Mouse (Mus musculus) midbrain, embryonic 13.5 days (tissue): Measurements from ENCODE around the gene Ak7. TPM values are rescaled to one million over a fixed set of nuclear protein-coding genes. Genes with fewer than 3 reads are reported as not detected.

Experiments used
- ATAC-seq: fragments of 200-750 bp; cut with Nextera tagmentation; 2 replicates; pipeline ENCODE4 v1.8.0; 2017; ENCODE audit warnings: mild to moderate bottlenecking, moderate TSS enrichment, moderate library complexity
- H3K27ac ChIP-seq: fragments of 300-500 bp; sonication (generic); 2 replicates; pipeline ENCODE4 v1.5.1; 2015; ENCODE audit warnings: inconsistent platforms, mild to moderate bottlenecking, moderate library complexity
- H3K27me3 ChIP-seq: fragments of 300-500 bp; sonication (generic); 2 replicates; pipeline ENCODE4 v1.6.1; 2015; ENCODE audit warnings: mild to moderate bottlenecking, inconsistent platforms
- H3K36me3 ChIP-seq: fragments of 300-500 bp; sonication (generic); 2 replicates; pipeline ENCODE4 v1.6.1; 2015; ENCODE audit warnings: mild to moderate bottlenecking, inconsistent platforms
- H3K4me1 ChIP-seq: fragments of 300-500 bp; sonication (generic); replicated peaks from 2 replicates; pipeline ENCODE4 v1.6.1; 2015; ENCODE audit warnings: inconsistent platforms
- H3K4me2 ChIP-seq: fragments of 300-500 bp; sonication (generic); replicated peaks from 2 replicates; pipeline ENCODE4 v1.6.1; 2015; ENCODE audit warnings: moderate library complexity, mild to moderate bottlenecking, inconsistent platforms
- H3K4me3 ChIP-seq: fragments of 300-500 bp; sonication (generic); replicated peaks from 2 replicates; pipeline ENCODE4 v1.5.1; 2015; ENCODE audit warnings: mild to moderate bottlenecking, inconsistent platforms
- H3K9ac ChIP-seq: fragments of 300-500 bp; sonication (generic); replicated peaks from 2 replicates; pipeline ENCODE4 v1.6.1; 2015; ENCODE audit warnings: mild to moderate bottlenecking, inconsistent platforms
- H3K9me3 ChIP-seq: fragments of 300-500 bp; sonication (generic); 2 replicates; pipeline ENCODE4 v1.6.1; 2016; ENCODE audit warnings: mild to moderate bottlenecking, inconsistent platforms
- WGBS: fragments of 180-500 bp; shearing (Covaris S2); methylation state at CpG from one replicate; pipeline ENCODE4 v1.1.7; 2015; 5-methylcytosine and 5-hydroxymethylcytosine counted together
- polyA plus RNA-seq: library from polyadenylated mRNA; unstranded; fragments of >200 nt; fragmentation: Nextera tagmentation; extraction: Ambion mirVana; gene quantifications from 2 replicates; pipeline ENCODE4 v1.2.1, GENCODE M21; 2015

Ak7 gene
- polyA plus RNA-seq, result 0.67 and 1.6 TPM in 2 replicates

DNA sequence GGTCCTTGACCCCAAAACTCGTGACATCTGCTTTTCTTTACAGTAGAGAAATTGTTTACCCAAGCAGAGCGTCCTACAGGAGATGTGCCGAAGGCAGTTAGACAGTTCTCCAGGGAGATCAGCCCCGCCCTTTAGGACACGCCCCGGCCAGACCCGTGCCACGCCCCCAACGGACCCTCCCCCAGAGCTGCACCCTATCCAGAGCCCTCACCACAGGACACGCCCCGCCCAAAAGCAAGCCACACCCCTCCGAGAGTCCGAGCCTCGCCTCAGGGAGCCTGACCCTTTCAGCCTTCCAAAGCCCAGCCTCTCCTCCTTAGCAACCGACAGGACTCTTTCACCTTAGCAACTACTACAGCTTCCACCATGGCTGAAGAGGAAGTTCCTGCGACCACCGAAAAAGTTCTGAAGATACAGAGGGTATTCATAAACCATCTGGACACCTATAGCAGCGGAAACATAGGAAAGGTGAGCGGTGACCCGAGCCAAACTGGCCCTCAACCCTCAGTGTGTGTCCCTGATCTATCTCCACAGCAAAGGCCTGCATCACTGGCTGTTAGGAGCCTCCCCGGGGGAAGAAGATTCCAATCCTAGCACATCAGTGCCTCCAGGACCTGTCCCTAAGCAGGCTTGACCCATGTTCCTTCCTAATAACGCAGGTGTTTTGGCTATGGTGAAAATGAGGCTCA, at the start of gene Ak7:
Gene Ak7, plus strand, starts transcription at position 178 of the 689 bp plus-strand sequence.
- peaks cover 10% of the 10 kb centered on the region for H3K36me3 ChIP-seq
- no peak within 1 kb of the TSS for H3K4me3 ChIP-seq
- 11% methylated on average over 22 of the region's 22 CpGs for WGBS
- H3K4me2 ChIP-seq, result 0 out of 2 replicates have a peak within 1 kb of the TSS, but pooled peaks have one; percentile 2
- peak; percentile 68 for ATAC-seq
- no peak within 1 kb of the TSS for H3K9ac ChIP-seq
- H3K9me3 ChIP-seq, result no peaks in the 10 kb centered on the region
- H3K27me3 ChIP-seq, result no peaks in the 10 kb centered on the region
- H3K27ac ChIP-seq, result no peak within 1 kb of the TSS
- peaks cover 8% of the 10 kb centered on the region; the same call in 1 of the 2 replicates for H3K4me1 ChIP-seq

DNA sequence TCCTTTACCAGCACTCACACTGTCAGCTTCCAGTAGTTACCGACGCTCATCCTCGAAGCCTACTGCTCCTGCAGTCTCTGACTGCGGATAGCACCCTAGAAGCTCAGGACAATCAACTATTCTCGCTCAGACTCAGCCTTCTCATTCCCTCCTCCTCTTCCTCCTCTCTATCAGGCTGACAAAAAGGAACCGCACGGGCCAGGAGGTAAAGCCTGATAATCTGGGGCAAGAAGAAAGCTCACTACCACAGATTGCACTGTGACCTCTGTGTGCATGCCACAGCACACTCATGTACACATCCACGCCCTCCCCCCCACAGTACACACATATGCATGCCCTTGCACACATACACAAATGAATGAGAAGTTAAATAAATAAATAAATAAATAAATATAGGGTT, 29.5 kb upstream of the Ak7 start:
- no peak for ATAC-seq
- Histone ChIP-seq H3K36me3 (peaks cover 27% of the 10 kb centered on the region), H3K9me3 (no peaks in the 10 kb centered on the region), H3K4me1 (0 out of 2 replicates have a peak, but pooled peaks cover 2% of the 10 kb centered on the region), H3K27ac (no peak overlapping the region), H3K4me2 (no peak overlapping the region), H3K27me3 (no peaks in the 10 kb centered on the region), H3K4me3 (no peak overlapping the region), H3K9ac (no peak overlapping the region)
- 94% methylated on average over 8 of the region's 8 CpGs for WGBS

DNA sequence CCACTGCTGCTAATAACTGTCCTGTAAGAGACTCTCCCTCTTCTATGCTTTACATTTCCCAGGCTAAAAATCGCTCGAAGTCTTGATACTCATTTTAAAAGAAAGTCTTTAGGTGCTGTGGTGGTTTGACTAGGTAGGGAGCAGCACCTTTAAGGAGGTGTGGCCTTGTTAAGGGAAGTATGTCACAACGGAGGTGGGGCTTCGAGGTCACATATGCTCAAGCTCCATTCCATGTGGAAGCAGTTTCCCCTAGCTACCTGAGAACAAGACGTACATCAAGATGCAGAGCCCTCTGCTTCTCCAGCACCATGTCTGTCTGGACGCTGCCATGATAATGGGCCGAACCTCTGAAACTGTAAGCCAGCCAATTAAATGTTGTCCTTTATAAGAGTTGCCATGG, 27.6 kb upstream of the Ak7 start:
- no peak for ATAC-seq
- no peaks in the 10 kb centered on the region for H3K9me3 ChIP-seq
- H3K36me3 ChIP-seq, result peaks cover 21% of the 10 kb centered on the region
- whole genome bisulfite sequencing, result 93% methylated on average over 7 of the region's 7 CpGs
- H3K9ac ChIP-seq, result no peak overlapping the region
- H3K27ac ChIP-seq, result no peak overlapping the region
- H3K4me2 ChIP-seq, result no peak overlapping the region
- H3K27me3 ChIP-seq, result no peaks in the 10 kb centered on the region
- peaks cover 15% of the 10 kb centered on the region for H3K4me1 ChIP-seq
- no peak overlapping the region for H3K4me3 ChIP-seq

DNA sequence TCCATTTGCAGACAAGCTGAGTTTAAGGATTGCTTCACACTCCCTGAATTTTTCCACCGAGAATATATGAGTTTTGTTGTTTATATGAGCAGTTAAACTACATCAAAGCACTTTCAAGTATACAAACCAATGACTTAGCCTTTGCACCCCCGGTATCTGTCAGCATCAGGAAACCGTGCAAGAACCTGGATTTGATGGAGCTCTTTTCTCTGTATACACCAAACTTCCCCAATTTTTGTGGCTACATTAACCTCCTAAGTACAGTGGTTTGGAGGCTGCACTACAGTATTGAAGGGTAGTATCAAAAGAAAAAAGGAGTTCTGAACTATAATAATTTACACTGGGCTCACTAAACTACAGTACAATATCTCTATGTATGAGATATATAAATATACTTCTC, 27.0 kb upstream of the Ak7 start:
- Histone ChIP-seq H3K27me3 (no peaks in the 10 kb centered on the region), H3K36me3 (peaks cover 16% of the 10 kb centered on the region), H3K4me1 (peaks cover 20% of the 10 kb centered on the region), H3K9ac (no peak overlapping the region), H3K9me3 (no peaks in the 10 kb centered on the region), H3K4me2 (no peak overlapping the region), H3K4me3 (no peak overlapping the region), H3K27ac (no peak overlapping the region)
- 97% methylated on average over 3 of the region's 3 CpGs for WGBS
- no peak for ATAC-seq

DNA sequence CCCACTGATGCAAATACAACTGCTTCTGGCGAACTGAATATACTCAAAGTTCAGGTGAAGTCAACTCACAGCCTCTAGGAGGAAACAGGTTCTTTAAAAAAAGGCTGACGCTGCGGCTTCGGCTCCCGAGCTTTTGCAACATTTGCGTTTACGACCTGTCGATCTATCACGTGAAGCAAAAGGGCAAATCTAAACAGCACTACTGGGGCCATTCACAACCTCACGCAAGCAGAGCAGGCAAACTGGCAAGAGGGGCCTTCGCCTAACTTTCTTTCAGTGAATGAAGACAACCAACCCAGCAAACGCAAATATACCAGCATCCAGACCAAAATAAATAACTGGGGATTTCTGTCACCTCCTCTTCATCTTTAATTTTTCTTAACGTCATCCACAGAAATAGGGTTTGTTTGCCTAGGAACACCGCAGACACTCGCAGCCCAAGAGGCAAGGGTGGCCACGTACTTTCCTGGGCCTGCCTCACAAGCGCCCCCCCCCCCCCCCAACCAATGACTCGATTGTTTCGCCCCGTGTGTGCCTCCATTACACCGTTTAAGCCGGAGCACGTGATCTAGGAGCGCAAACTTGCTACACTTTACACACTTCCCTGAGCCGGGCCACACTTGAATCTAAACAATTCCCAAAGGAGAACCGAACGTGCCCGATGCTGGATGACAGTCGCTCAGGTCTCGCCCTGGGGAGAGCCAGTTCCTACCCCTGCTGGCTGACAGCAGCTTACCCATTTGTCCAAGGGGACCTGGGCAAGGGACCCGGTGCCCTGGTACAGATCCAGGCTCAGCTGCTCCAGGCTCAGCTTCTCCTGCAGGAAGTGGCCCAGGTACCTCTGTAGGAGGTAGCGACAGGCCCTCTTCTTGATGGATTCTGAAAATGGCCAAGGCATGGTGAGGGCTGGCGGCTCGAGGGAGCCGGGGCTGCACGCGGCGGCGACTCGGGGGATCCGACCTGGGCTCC, 21.6 kb upstream of the Ak7 start, which contains the start of gene Gskip:
Gene Gskip, plus strand, starts transcription at position 897 of the 969 bp plus-strand sequence.
- Histone ChIP-seq H3K27me3 (no peaks in the 10 kb centered on the region), H3K9me3 (no peaks in the 10 kb centered on the region), H3K4me3 (peak within 1 kb of the TSS; percentile 84), H3K9ac (peak within 1 kb of the TSS; percentile 87), H3K36me3 (peaks cover 5% of the 10 kb centered on the region), H3K4me1 (peaks cover 40% of the 10 kb centered on the region), H3K4me2 (peak within 1 kb of the TSS; percentile 93), H3K27ac (peak within 1 kb of the TSS; percentile 96)
- ATAC-seq, result peak; percentile 57
- 1% methylated on average over 41 of the region's 41 CpGs for WGBS

DNA sequence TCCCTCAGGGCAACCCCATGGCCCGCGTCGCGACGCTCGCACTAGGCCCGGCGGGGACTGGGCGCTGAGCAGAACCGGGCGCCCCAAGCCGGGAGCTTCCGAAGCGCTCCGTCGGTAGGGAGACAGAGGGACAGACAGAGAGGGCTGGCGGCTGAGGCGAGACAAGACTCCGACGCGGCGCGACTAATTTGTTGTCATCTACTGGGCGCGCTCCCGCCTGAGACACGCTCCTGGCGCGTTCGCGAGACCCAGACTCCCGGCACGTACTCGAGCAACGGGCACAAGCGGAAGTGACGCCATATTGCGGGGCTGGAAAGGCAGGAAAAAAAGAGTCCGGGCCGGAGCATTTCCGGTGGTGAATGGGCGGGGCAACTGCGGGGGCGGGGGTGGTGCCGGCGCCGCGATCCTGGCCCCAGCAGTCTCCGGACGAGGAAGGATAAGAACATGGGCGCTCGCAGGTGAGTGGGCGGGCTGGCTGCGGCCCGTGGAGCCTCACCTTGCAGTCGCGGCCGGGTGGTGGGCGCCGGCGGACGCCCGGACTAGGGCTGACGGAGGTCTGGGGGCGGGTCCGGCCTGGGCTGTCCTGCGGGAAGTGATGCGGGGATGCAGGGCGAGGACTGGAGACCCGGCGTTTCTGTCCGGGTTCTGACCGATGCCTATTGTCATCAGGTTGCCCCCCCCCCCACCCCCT, 20.6 kb upstream of the Ak7 start, which contains the start of gene Atg2b:
Gene Atg2b, minus strand, starts transcription at position 211 of the 691 bp plus-strand sequence.
- H3K4me1 ChIP-seq, result peaks cover 40% of the 10 kb centered on the region
- under 1% methylated on average over 71 of the region's 73 CpGs for WGBS

DNA sequence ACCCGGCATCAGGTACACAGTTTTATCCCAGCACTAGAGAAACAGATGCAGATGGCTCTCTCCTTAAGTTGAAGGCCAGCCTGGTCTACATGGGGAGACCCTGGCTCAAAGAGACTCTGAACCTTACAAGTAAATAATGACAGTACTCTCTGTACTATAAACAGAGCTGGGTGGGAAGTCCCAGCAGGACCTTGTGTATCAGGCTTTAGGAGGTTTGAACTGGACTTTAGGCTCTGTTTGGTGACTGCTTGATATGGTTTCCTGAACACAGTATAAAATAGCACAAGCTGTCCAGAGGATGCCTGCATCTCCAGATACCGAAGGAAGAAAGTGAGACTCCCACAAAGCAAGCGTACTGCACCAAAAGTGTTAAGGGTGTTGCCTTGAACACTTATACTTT, 19.0 kb upstream of the Ak7 start:
- 95% methylated on average over 3 of the region's 3 CpGs for WGBS
- Histone ChIP-seq H3K4me1 (peaks cover 40% of the 10 kb centered on the region), H3K4me2 (peak overlapping the region; percentile 93), H3K9me3 (no peaks in the 10 kb centered on the region), H3K9ac (peak overlapping the region; percentile 87), H3K27ac (no peak overlapping the region), H3K36me3 (peaks cover 24% of the 10 kb centered on the region), H3K27me3 (no peaks in the 10 kb centered on the region), H3K4me3 (peak overlapping the region; percentile 84)
- no peak for ATAC-seq

More for the DNA sequence above, 20.6 kb upstream of the Ak7 start, which contains the start of gene Atg2b:
- Histone ChIP-seq H3K9me3 (no peaks in the 10 kb centered on the region), H3K27me3 (no peaks in the 10 kb centered on the region), H3K4me2 (peak within 1 kb of the TSS; percentile 93), H3K9ac (peak within 1 kb of the TSS; percentile 87), H3K36me3 (peaks cover 14% of the 10 kb centered on the region), H3K4me3 (peak within 1 kb of the TSS; percentile 84), H3K27ac (peak within 1 kb of the TSS; percentile 96)
- peak; percentile 94 for ATAC-seq

DNA sequence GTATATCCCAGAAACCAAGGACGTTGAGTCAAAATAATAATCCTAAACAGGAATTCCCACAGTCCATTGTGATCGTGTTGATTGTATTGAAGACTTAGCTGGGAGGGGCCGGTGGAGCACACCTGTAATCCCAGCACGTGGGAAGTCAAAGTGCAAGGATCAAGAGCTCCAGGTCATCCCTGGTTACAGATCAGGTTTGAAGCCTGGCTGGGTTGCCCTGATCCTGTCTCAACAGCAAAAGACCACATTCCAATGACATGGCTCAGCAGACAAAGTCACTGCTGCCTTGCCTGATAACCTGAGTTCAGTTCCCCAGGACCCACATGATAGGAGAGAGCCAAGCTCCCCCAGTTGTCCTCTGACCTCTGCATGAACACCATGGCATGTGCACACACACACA, 18.4 kb upstream of the Ak7 start:
- Histone ChIP-seq H3K9ac (no peak overlapping the region), H3K4me2 (0 out of 2 replicates have a peak overlapping the region, but pooled peaks have one; percentile 93), H3K27me3 (no peaks in the 10 kb centered on the region), H3K9me3 (no peaks in the 10 kb centered on the region), H3K36me3 (peaks cover 30% of the 10 kb centered on the region), H3K4me3 (no peak overlapping the region), H3K4me1 (peaks cover 36% of the 10 kb centered on the region), H3K27ac (no peak overlapping the region)
- WGBS, result 90% methylated on average over 4 of the region's 4 CpGs
- no peak for ATAC-seq

DNA sequence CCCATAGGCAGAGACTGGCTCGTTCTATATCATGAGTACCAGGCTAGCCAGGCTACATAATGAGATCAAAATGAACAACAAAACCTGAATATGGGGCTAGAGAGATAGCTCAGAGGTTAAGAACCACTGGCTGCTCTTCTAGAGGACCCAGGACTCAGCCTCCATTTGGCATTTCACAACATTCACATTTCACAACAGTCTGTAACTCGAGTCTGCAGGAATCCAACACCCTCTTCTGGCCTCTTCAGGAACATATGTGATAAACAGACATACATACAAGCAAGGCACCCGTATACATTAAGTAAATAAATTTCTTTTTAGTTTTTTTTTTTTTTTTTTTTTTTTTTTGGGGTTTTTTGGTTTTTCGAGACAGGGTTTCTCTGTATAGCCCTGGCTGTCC, 17.2 kb upstream of the Ak7 start:
- H3K4me3 ChIP-seq, result no peak overlapping the region

DNA sequence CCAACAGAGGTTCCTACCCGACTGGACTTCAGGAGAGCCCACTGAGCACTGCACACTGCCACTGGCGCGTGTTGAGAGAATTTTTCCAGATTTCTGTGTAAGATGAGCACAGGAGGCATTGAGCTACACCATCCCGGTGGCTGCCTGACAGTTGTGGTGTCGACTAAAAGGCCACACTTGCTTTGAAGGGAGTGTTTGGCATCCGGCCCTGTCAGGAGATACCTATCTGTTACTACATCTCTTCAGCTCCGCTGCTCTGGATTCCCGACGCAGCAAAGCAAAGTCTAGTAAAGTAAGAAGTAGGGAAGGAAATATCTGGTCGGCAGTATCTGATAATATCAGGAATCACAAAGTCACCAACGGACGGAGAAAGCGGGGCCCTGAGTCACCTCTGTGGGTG, 16.3 kb upstream of the Ak7 start:
- no peaks in the 10 kb centered on the region for H3K27me3 ChIP-seq
- H3K9ac ChIP-seq, result no peak overlapping the region
- ATAC-seq, result no peak
- no peak overlapping the region for H3K27ac ChIP-seq
- WGBS, result 96% methylated on average over 13 of the region's 13 CpGs
- H3K4me3 ChIP-seq, result no peak overlapping the region
- no peaks in the 10 kb centered on the region for H3K9me3 ChIP-seq
- H3K4me2 ChIP-seq, result no peak overlapping the region
- H3K4me1 ChIP-seq, result peaks cover 17% of the 10 kb centered on the region
- peaks cover 47% of the 10 kb centered on the region for H3K36me3 ChIP-seq

More for the DNA sequence above, 17.2 kb upstream of the Ak7 start:
- 98% methylated on average over 4 of the region's 4 CpGs for WGBS
- Histone ChIP-seq H3K4me2 (no peak overlapping the region), H3K36me3 (peaks cover 39% of the 10 kb centered on the region), H3K9ac (no peak overlapping the region), H3K9me3 (no peaks in the 10 kb centered on the region), H3K27me3 (no peaks in the 10 kb centered on the region), H3K27ac (no peak overlapping the region), H3K4me1 (peaks cover 25% of the 10 kb centered on the region)
- ATAC-seq, result no peak

DNA sequence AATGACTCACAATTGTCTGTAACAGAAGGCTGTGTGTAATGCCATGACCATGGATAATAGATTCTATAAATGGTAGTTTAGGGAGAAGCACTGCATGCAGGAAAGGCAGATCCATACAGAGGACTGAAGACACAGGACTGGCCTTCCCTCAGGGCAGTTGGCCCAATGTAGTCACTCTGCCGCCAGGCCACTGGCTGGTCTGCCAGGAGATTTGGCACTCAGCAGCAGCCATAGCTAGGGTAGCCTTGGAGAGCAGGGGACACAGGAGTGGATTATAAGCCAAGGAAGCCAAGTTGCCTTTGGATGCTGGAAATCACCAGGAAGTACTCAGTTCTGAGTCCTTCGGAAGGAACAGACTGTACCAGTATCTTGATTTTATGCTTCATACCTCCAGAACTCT, 11.8 kb upstream of the Ak7 start:
- no peaks in the 10 kb centered on the region for H3K9me3 ChIP-seq
- H3K27ac ChIP-seq, result no peak overlapping the region
- no peaks in the 10 kb centered on the region for H3K4me1 ChIP-seq
- H3K9ac ChIP-seq, result no peak overlapping the region
- 94% methylated on average over 2 of the region's 2 CpGs for WGBS
- peaks cover 54% of the 10 kb centered on the region for H3K36me3 ChIP-seq
- ATAC-seq, result no peak
- no peak overlapping the region for H3K4me2 ChIP-seq
- no peak overlapping the region for H3K4me3 ChIP-seq
- H3K27me3 ChIP-seq, result no peaks in the 10 kb centered on the region
